Mouse (Mus musculus): ENCODE measurements around the gene Smarca5. TPM values are rescaled to one million over a fixed set of nuclear protein-coding genes. Genes with fewer than 3 reads are reported as not detected.

Gene Smarca5
- total and polyA plus RNA-seq, 3 experiments: 54.4 to 109 (median 96.6) TPM

DNA sequence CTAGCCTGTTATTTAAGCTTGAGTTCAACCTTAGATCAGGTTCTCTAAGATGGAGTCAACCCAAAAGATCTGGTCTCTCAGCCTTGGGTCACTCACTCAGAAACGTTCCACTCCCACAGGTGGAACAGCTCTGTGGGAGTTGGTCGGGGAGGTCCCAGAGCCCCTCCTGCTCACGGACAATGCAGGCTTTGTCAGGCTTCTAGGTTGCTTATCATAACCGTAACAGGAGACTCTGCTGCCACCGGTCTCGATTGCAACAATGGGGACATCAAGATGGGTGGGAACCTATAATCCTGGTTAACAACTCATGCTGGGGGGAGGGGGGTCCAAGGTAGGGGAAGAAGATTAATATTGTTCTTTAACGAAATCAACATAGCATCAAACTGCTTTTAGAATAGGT lies 13.1 kb upstream of the Smarca5 start:
- Histone ChIP-seq H3K27me3 (replicated peaks) (no peaks in the 10 kb centered on the region), H3K27ac (ENCODE audit: insufficient read depth, low read depth) (no peak overlapping the region), H3K79me2 (replicated peaks; ENCODE audit: control insufficient read depth, extremely low read depth, insufficient read depth, poor library complexity, severe bottlenecking) (no peaks in the 10 kb centered on the region), H3K4me3 (replicated peaks in 1 of 3; ENCODE audit: low read depth in 2 of 3, low read length in 2 of 3, poor library complexity in 1 of 3) (no peak overlapping the region), H3K9ac (ENCODE audit: insufficient read depth, low read depth) (no peak overlapping the region), H3K9me3 (replicated peaks; ENCODE audit: low read length) (no peaks in the 10 kb centered on the region), H3K36me3 (replicated peaks in 1 of 2; ENCODE audit: control insufficient read depth in 1 of 2, insufficient read depth in 1 of 2, low read length in 1 of 2) (no peaks in the 10 kb centered on the region), H3K4me1 (ENCODE audit: control insufficient read depth in 1 of 2, insufficient read depth in 2 of 2) (peaks cover 0 to 5% of the 10 kb centered on the region in 2 experiments; a peak in 1 of 4 replicates), H3K4me2 (ENCODE audit: insufficient read depth, low read depth, poor library complexity, severe bottlenecking) (no peak overlapping the region)
- TF ChIP-seq MAZ (IDR thresholded peaks at IDR 0.05; ENCODE audit: low read depth, low read length) (no peak), ELF1 (IDR thresholded peaks at IDR 0.05; ENCODE audit: low read depth, low read length) (no peak), RAD21 (IDR thresholded peaks at IDR 0.05; ENCODE audit: low read depth, low read length) (no peak), NELFE (IDR thresholded peaks at IDR 0.05; ENCODE audit: low read depth, low read length) (no peak), ZKSCAN1 (IDR thresholded peaks at IDR 0.05; ENCODE audit: borderline replicate concordance, low read depth, low read length) (no peak), BHLHE40 (IDR thresholded peaks at IDR 0.05; ENCODE audit: low read depth, low read length) (no peak), USF1 (IDR thresholded peaks at IDR 0.05; ENCODE audit: low read depth, low read length) (no peak), MYC (IDR thresholded peaks at IDR 0.05; ENCODE audit: low read depth, low read length) (no peak), GABPA (IDR thresholded peaks at IDR 0.05; ENCODE audit: insufficient replicate concordance, low read depth, low read length) (no peak), NRF1 (IDR thresholded peaks at IDR 0.05; ENCODE audit: low read depth, low read length) (no peak), ZC3H11A (IDR thresholded peaks at IDR 0.05; ENCODE audit: low read depth, low read length) (no peak), SIN3A (IDR thresholded peaks at IDR 0.05; ENCODE audit: low read length) (no peak), CHD2 (IDR thresholded peaks at IDR 0.05; ENCODE audit: low read length) (no peak), POLR2A (IDR thresholded peaks at IDR 0.05; ENCODE audit: low read depth, low read length) (no peak), HCFC1 (IDR thresholded peaks at IDR 0.05; ENCODE audit: low read depth, low read length) (no peak), ETS1 (conservative IDR thresholded peaks at IDR 0.05; ENCODE audit: low read depth, low read length) (no peak), RCOR1 (conservative IDR thresholded peaks at IDR 0.05; ENCODE audit: low read depth, low read length) (no peak), SMC3 (IDR thresholded peaks at IDR 0.05; ENCODE audit: low read depth, low read length) (no peak)
- no peak for DNase-seq (ENCODE audit: extremely low read depth)
- dilution Hi-C loops (cut with MboI; ENCODE audit: extremely low pct_ligation_motif_present, extremely low pct_unique_long_range_greater_than_20kb, low sequenced_read_pairs) (no loop called here), in situ Hi-C loops (cut with MboI; ENCODE audit: low pct_ligation_motif_present, low pct_unique_long_range_greater_than_20kb, low sequenced_read_pairs) (no loop called here)

DNA sequence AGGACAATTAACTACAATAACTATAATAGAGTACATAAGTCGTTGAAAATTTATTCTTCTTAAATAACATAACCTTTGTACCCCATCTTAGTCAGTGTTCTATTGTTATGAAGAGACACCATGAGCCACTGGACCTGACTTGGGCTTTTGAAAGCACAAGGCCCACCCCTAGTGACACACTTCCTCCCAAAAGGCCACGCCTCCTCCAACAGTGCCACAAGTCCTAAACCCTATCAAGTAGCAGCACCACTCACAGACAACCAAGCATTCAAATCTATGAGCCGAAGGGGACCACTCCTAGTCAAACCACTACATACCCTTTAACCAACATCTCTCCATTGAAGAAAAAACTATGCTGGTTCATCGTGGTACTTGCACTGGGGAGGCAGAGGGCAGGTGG lies 9.8 kb upstream of the Smarca5 start:
- H3K27ac ChIP-seq (ENCODE audit: insufficient read depth, low read depth): no peak overlapping the region
- peaks cover 0 to 5% of the 10 kb centered on the region in 2 experiments; a peak in 1 of 4 replicates for H3K4me1 ChIP-seq (ENCODE audit: control insufficient read depth in 1 of 2, insufficient read depth in 2 of 2)
- no peaks in the 10 kb centered on the region for H3K36me3 ChIP-seq (replicated peaks in 1 of 2; ENCODE audit: control insufficient read depth in 1 of 2, insufficient read depth in 1 of 2, low read length in 1 of 2)
- no peaks in the 10 kb centered on the region for H3K9me3 ChIP-seq (replicated peaks; ENCODE audit: low read length)
- no peaks in the 10 kb centered on the region for H3K27me3 ChIP-seq (replicated peaks)
- no peaks in the 10 kb centered on the region for H3K79me2 ChIP-seq (replicated peaks; ENCODE audit: control insufficient read depth, extremely low read depth, insufficient read depth, poor library complexity, severe bottlenecking)
- H3K9ac ChIP-seq (ENCODE audit: insufficient read depth, low read depth): no peak overlapping the region
- TF ChIP-seq RAD21 (IDR thresholded peaks at IDR 0.05; ENCODE audit: low read depth, low read length) (no peak), ETS1 (conservative IDR thresholded peaks at IDR 0.05; ENCODE audit: low read depth, low read length) (no peak), MYC (IDR thresholded peaks at IDR 0.05; ENCODE audit: low read depth, low read length) (no peak), ZNF384 (IDR thresholded peaks at IDR 0.05; ENCODE audit: low read depth, low read length) (no peak), JUND (conservative IDR thresholded peaks at IDR 0.05; ENCODE audit: low read depth, low read length) (no peak), PAX5 (IDR thresholded peaks at IDR 0.05; ENCODE audit: low read length) (no peak), EP300 (IDR thresholded peaks at IDR 0.05; ENCODE audit: low read length) (no peak), NELFE (IDR thresholded peaks at IDR 0.05; ENCODE audit: low read depth, low read length) (no peak), ZKSCAN1 (IDR thresholded peaks at IDR 0.05; ENCODE audit: borderline replicate concordance, low read depth, low read length) (no peak), HCFC1 (IDR thresholded peaks at IDR 0.05; ENCODE audit: low read depth, low read length) (no peak), ZC3H11A (IDR thresholded peaks at IDR 0.05; ENCODE audit: low read depth, low read length) (no peak), MAFK (IDR thresholded peaks at IDR 0.05; ENCODE audit: insufficient replicate concordance, low read length) (no peak)
- in situ Hi-C loops (cut with MboI; ENCODE audit: low pct_ligation_motif_present, low pct_unique_long_range_greater_than_20kb, low sequenced_read_pairs): no loop called here
- no peak overlapping the region for H3K4me2 ChIP-seq (ENCODE audit: insufficient read depth, low read depth, poor library complexity, severe bottlenecking)
- no peak for DNase-seq (ENCODE audit: extremely low read depth)
- dilution Hi-C loops (cut with MboI; ENCODE audit: extremely low pct_ligation_motif_present, extremely low pct_unique_long_range_greater_than_20kb, low sequenced_read_pairs): no loop called here
- H3K4me3 ChIP-seq (replicated peaks in 1 of 3; ENCODE audit: low read depth in 2 of 3, low read length in 2 of 3, poor library complexity in 1 of 3): no peak overlapping the region

All from CH12.LX (cell line).